Mouse (Mus musculus) liver, adult (tissue): Measurements from ENCODE around the gene Napsa.

Source experiments
- GATA4 ChIP-seq: IDR thresholded peaks from 2 replicates; pipeline ENCODE4 v1.6.1; 2014; ENCODE audit warnings: mild to moderate bottlenecking, low read length; ENCODE audit not compliant: insufficient replicate concordance

The Napsa gene

GRCm38 (mm10) chr7:44583146-44583545, 11.0 kb downstream of the Napsa start:
- no peak for TF ChIP-seq GATA4

- no peak for TF ChIP-seq GATA4
Measured at GRCm38 (mm10) chr7:44584265-44584804, 12.2 kb downstream of the Napsa start.

- no peak for TF ChIP-seq GATA4
Measured at GRCm38 (mm10) chr7:44584921-44585320, 12.7 kb downstream of the Napsa start.

- TF ChIP-seq GATA4 = no peak
Measured at GRCm38 (mm10) chr7:44585606-44586005, 13.4 kb downstream of the Napsa start.

GRCm38 (mm10) chr7:44586518-44586917, 14.3 kb downstream of the Napsa start:
- TF ChIP-seq GATA4 = no peak

GRCm38 (mm10) chr7:44586930-44587329, 14.8 kb downstream of the Napsa start:
- no peak for TF ChIP-seq GATA4

GRCm38 (mm10) chr7:44587676-44588075, 15.5 kb downstream of the Napsa start:
- no peak for TF ChIP-seq GATA4

GRCm38 (mm10) chr7:44588338-44588737, 16.2 kb downstream of the Napsa start:
- TF ChIP-seq GATA4 = no peak

GRCm38 (mm10) chr7:44589149-44589548, 17.0 kb downstream of the Napsa start:
- no peak for TF ChIP-seq GATA4

- no peak for TF ChIP-seq GATA4
Measured at GRCm38 (mm10) chr7:44589946-44590345, 17.8 kb downstream of the Napsa start.

- no peak for TF ChIP-seq GATA4
Measured at GRCm38 (mm10) chr7:44590402-44591347, 18.5 kb downstream of the Napsa start, which contains the start of gene Kcnc3. Kcnc3 (plus strand) TSS chr7:44590664.

GRCm38 (mm10) chr7:44591348-44592116, 19.4 kb downstream of the Napsa start:
- TF ChIP-seq GATA4 = no peak

- TF ChIP-seq GATA4 = no peak
Measured at GRCm38 (mm10) chr7:44593051-44593450, 20.9 kb downstream of the Napsa start.

- no peak for TF ChIP-seq GATA4
Measured at GRCm38 (mm10) chr7:44593775-44594174, 21.6 kb downstream of the Napsa start.

- no peak for TF ChIP-seq GATA4
Measured at GRCm38 (mm10) chr7:44594291-44594690, 22.1 kb downstream of the Napsa start.
